Mouse (Mus musculus) cerebellum, adult (tissue): ENCODE results near the gene Gm4565.
"Not testable (repeated sequence)": the region's sequence is repeated elsewhere in the genome, so short reads cannot be mapped to it uniquely, and the experiment has no call there.

Experiments used
- ATAC-seq: cut with Nextera tagmentation; 2 replicates; pipeline ENCODE4 v1.9.2; 2017; ENCODE audit warnings: mild to moderate bottlenecking, moderate library complexity, mixed read lengths; ENCODE audit not compliant: insufficient number of reproducible peaks, low FRiP score, low TSS enrichment

Gm4565 gene

DNA sequence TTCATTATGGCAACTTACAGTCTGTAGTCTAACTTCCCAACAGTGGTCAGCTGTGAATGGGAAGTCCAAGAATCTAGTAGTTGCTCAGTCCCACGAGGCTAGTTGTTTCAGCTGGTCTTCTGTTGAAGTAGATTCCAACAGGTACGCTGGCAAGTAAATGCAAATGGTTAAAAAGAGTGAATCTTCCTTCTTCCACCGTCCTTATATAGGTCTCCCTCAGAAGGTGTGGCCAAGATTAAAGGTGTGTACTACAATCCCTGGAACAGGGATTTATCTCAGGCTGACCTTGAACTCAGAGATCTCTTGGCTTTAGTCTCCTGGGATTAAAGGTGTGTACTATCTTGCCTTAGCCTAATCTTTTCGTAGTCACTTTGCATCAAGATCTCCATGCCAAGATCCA, at the start of gene Gm4565:
TSS of gene Gm4565 (minus strand) at position 101 of the 400 bp plus-strand sequence.
- not testable (repeated sequence) for ATAC-seq

DNA sequence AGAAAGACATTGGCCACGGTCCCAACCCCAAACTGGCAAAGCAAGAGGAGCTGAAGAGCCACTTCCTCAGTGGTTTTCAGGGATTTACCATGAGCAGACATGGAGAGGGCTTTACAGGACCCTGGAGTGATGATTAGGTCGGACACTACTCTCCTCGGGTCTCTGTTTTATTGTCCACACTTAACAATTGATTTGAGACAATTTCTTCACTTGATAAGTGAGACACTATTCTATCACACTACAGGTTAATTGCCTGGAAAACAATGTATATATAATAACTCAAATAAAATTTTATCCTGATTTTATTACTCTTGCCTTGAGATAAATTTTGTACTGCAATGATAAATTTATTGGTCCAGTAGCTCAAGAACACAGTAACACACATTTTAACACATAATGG, 22.7 kb downstream of the Gm4565 start, which contains the start of gene Gm4201:
TSS of gene Gm4201 (minus strand) at position 101 of the 400 bp plus-strand sequence.
- ATAC-seq = not testable (repeated sequence)

DNA sequence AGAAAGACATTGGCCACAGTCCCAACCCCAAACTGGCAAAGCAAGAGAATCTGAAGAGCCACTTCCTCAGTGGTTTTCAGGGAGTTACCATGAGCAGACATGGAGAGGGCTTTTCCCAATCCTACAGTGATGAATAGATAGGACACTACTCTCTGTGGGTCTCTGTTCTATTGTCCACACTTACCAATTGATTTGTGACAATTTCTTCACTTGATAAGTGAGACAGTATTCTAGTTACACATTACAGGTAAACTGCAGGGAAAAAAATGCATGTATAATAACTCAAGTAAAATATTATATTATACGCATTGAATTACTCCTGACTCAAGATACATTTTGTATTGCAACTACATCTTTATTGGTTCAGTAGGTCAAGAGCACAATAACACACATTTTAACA, 53.1 kb downstream of the Gm4565 start, which contains the start of gene Gm8677:
TSS of gene Gm8677 (minus strand) at position 101 of the 400 bp plus-strand sequence.
- not testable (repeated sequence) for ATAC-seq
